Comparison of ENCODE assay signal across 12 mouse cellular contexts in genomic region chr4:56963687-56964086, GRCm38 (mm10). TPM values are rescaled to one million over a fixed set of nuclear protein-coding genes. Genes with fewer than 3 reads are reported as not detected.
DNase-seq lines count a peak whose midpoint lies in the region.
"Had no signal": no experiment of that assay in that cellular context is flagged by ENCODE, and none has a peak within 500 bp of the region (broad histone marks: within the 10 kb centered on the region; RNA-seq: fewer than 3 reads in every experiment).

No protein-coding gene starts in this region.

- peak; percentile 45 to 83 for DNase-seq in frontal cortex, postnatal 36 days (ENCODE audit: low spot score in 2 of 2)
- DNase-seq in frontal cortex, postnatal 10 days (ENCODE audit: low spot score in 2 of 2) = no peak
- peak; percentile 39 for DNase-seq in right cerebral cortex, postnatal 25 days
- no peak for DNase-seq in right cerebral cortex, postnatal 14 days
- DNase-seq in cerebellum, adult 9-11 months = peak; percentile 68
- DNase-seq in kidney, postnatal 14 days = no peak
- DNase-seq in spleen, postnatal 4 days (ENCODE audit: low spot score in 2 of 2) = no peak
- no peak for DNase-seq in heart, postnatal 10 days
- DNase-seq: kidney, adult 8-10 months; kidney, postnatal 4 days; layer of hippocampus, adult 9-11 months had no signal

- intact Hi-C loops in heart, postnatal 10 days (cut with DNase I) = no loop called here

RNA-seq across cellular contexts. Expression of gene Tmem245, which starts 16.4 kb away (rescaled TPM):
- total RNA-seq in heart, postnatal 10 days (2021) = 10 to 100 TPM; 62.1 to 72.7 TPM

RNA-seq across cellular contexts. Expression of gene Frrs1l, which starts 26.5 kb away (rescaled TPM):
- under 1 TPM in 1 of 2 experiments, not detected in 1; 0.05 TPM for total RNA-seq in heart, postnatal 10 days (2021)
- total RNA-seq: monocyte, adult 5-6 weeks had no signal

Comparison
In these comparisons a context has a peak if more than half of its experiments do, and no peak if none do; other contexts are left out.
1. DNase-seq: peak in frontal cortex, postnatal 36 days (2 of 2), right cerebral cortex, postnatal 25 days (single experiment) and cerebellum, adult 9-11 months (single experiment); none in frontal cortex, postnatal 10 days (0 of 2), right cerebral cortex, postnatal 14 days (single experiment), kidney, postnatal 14 days (single experiment), spleen, postnatal 4 days (0 of 2) and heart, postnatal 10 days (0 of 2).